Mouse (Mus musculus) kidney, adult 9 months (tissue): ENCODE data around the gene Stard10.

Experiments used
- DNase-seq: peaks from one replicate; pipeline ENCODE4 v3.0.0; 2022

Gene Stard10

GRCm38 (mm10) chr7:101317014-101317413, at the start of gene Stard10:
Gene Stard10 (plus strand): TSS chr7:101317086.
- no peak for DNase-seq

- DNase-seq = no peak
Observed at GRCm38 (mm10) chr7:101267457-101268259, 49.2 kb upstream of the Stard10 start.

- DNase-seq = no peak
Observed at GRCm38 (mm10) chr7:101271602-101272001, 45.3 kb upstream of the Stard10 start.

- DNase-seq = no peak
Observed at GRCm38 (mm10) chr7:101272466-101273160, 44.3 kb upstream of the Stard10 start.

GRCm38 (mm10) chr7:101282721-101283120, 34.2 kb upstream of the Stard10 start:
- no peak for DNase-seq

GRCm38 (mm10) chr7:101284504-101284903, 32.4 kb upstream of the Stard10 start:
- no peak for DNase-seq

- no peak for DNase-seq
Observed at GRCm38 (mm10) chr7:101286891-101287290, 30.0 kb upstream of the Stard10 start.

GRCm38 (mm10) chr7:101287820-101288219, 29.1 kb upstream of the Stard10 start:
- no peak for DNase-seq

GRCm38 (mm10) chr7:101288436-101288835, 28.4 kb upstream of the Stard10 start:
- peak; percentile 64 for DNase-seq

GRCm38 (mm10) chr7:101290401-101290800, 26.5 kb upstream of the Stard10 start:
- no peak for DNase-seq

- no peak for DNase-seq
Observed at GRCm38 (mm10) chr7:101291211-101291610, 25.7 kb upstream of the Stard10 start.

- no peak for DNase-seq
Observed at GRCm38 (mm10) chr7:101291641-101292040, 25.2 kb upstream of the Stard10 start.

- DNase-seq = no peak
Observed at GRCm38 (mm10) chr7:101292086-101292485, 24.8 kb upstream of the Stard10 start.

GRCm38 (mm10) chr7:101292696-101293095, 24.2 kb upstream of the Stard10 start:
- DNase-seq = no peak

- DNase-seq = no peak
Observed at GRCm38 (mm10) chr7:101293138-101293537, 23.7 kb upstream of the Stard10 start.

- no peak for DNase-seq
Observed at GRCm38 (mm10) chr7:101293611-101294010, 23.3 kb upstream of the Stard10 start.

- DNase-seq = no peak
Observed at GRCm38 (mm10) chr7:101295438-101295837, 21.4 kb upstream of the Stard10 start.

GRCm38 (mm10) chr7:101296252-101297022, 20.4 kb upstream of the Stard10 start:
- DNase-seq = peak; percentile 73

- no peak for DNase-seq
Observed at GRCm38 (mm10) chr7:101297023-101297405, 19.9 kb upstream of the Stard10 start.

- DNase-seq = no peak
Observed at GRCm38 (mm10) chr7:101298375-101298774, 18.5 kb upstream of the Stard10 start.

- peak; percentile 37 for DNase-seq
Observed at GRCm38 (mm10) chr7:101301361-101301880, 15.5 kb upstream of the Stard10 start.

- peak; percentile 94 for DNase-seq
Observed at GRCm38 (mm10) chr7:101301881-101302456, 14.9 kb upstream of the Stard10 start, which contains the start of gene Atg16l2. Gene Atg16l2 (minus strand): TSS chr7:101302251.

- DNase-seq = no peak
Observed at GRCm38 (mm10) chr7:101302691-101303090, 14.2 kb upstream of the Stard10 start.
